Mouse (Mus musculus) midbrain, embryonic 14.5 days (tissue): ENCODE results near the gene Prodh2. TPM values are rescaled to one million over a fixed set of nuclear protein-coding genes. Genes with fewer than 3 reads are reported as not detected.

Experiments
- ATAC-seq: fragments of 200-750 bp; cut with Nextera tagmentation; 2 replicates; pipeline ENCODE4 v1.8.0; 2017; ENCODE audit warnings: moderate number of reproducible peaks, moderate library complexity; ENCODE audit not compliant: low FRiP score, low TSS enrichment
- DNase-seq: peaks from one replicate; pipeline ENCODE4 v3.0.0-alpha.2; 2015
- H3K27ac ChIP-seq: fragments of 300-500 bp; sonication (generic); replicated peaks from 2 replicates; pipeline ENCODE4 v1.5.1; 2014; ENCODE audit warnings: mild to moderate bottlenecking, low read depth, low read length, moderate library complexity
- H3K27me3 ChIP-seq: fragments of 300-500 bp; sonication (generic); 2 replicates; pipeline ENCODE4 v1.6.1; 2014; ENCODE audit warnings: low read length, control low read depth, mixed read lengths; ENCODE audit not compliant: control insufficient read depth, insufficient read depth
- H3K36me3 ChIP-seq: fragments of 300-500 bp; sonication (generic); 2 replicates; pipeline ENCODE4 v1.6.1; 2014; ENCODE audit warnings: low read length, control low read depth; ENCODE audit not compliant: control insufficient read depth, insufficient read depth
- H3K4me1 ChIP-seq: fragments of 300-500 bp; sonication (generic); 2 replicates; pipeline ENCODE4 v1.6.1; 2014; ENCODE audit warnings: mild to moderate bottlenecking, antibody characterized with exemption, low read length, control low read depth; ENCODE audit not compliant: control insufficient read depth, insufficient read depth
- H3K4me2 ChIP-seq: fragments of 300-500 bp; sonication (generic); 2 replicates; pipeline ENCODE4 v1.6.1; 2014; ENCODE audit warnings: mild to moderate bottlenecking, low read length, moderate library complexity
- H3K4me3 ChIP-seq: fragments of 300-500 bp; sonication (generic); replicated peaks from 2 replicates; pipeline ENCODE4 v1.5.1; 2014; ENCODE audit warnings: low read depth, low read length
- H3K9ac ChIP-seq: fragments of 300-500 bp; sonication (generic); replicated peaks from 2 replicates; pipeline ENCODE4 v1.6.1; 2014; ENCODE audit warnings: mild to moderate bottlenecking, low read length, moderate library complexity
- H3K9me3 ChIP-seq: fragments of 300-500 bp; sonication (generic); 2 replicates; pipeline ENCODE4 v1.6.1; 2016; ENCODE audit warnings: low read length, control low read depth, mixed read lengths; ENCODE audit not compliant: control insufficient read depth
- WGBS: fragments of 180-500 bp; shearing (Covaris S2); extraction: QIAGEN DNeasy Blood & Tissue Kit; methylation state at CpG from one replicate; pipeline ENCODE4 v1.1.7; 2014; 5-methylcytosine and 5-hydroxymethylcytosine counted together
- polyA plus RNA-seq: library from polyadenylated mRNA; unstranded; fragments of >200 nt; fragmentation: Nextera tagmentation; extraction: Ambion mirVana; gene quantifications from 2 replicates; pipeline ENCODE4 v1.2.1, GENCODE M21; 2014

The Prodh2 gene
- polyA plus RNA-seq: not detected in 2 replicates

DNA sequence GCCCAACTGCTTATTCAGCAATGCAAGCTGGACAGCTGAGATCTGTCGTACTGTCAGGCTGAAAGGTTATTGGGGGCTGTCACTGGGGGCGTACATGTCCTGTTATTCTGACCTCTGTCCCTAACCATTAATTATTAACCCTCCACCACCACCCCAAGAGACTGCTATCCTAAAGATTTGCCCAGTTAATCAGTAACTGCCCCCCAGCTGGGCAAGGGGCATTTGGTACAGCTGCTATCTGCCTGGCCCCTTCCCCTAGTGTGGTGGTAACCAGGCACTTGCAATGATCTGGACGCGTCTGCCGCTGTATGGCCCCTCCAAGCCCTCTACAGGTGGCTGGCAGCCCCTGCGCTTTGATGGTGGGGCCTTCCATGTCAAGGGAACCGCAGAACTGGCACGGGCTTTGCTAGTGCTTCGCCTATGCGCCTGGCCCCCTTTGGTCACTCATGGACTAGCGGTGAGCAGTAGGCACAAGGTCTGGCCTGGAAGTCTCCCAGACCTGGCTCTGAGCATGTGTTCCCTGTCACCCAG is at the start of gene Prodh2:
Prodh2 (plus strand) TSS at position 222 of the 531 bp plus-strand sequence.
- Histone ChIP-seq H3K36me3 (no peaks in the 10 kb centered on the region), H3K4me1 (no peaks in the 10 kb centered on the region), H3K9me3 (no peaks in the 10 kb centered on the region), H3K27ac (no peak within 1 kb of the TSS), H3K27me3 (no peaks in the 10 kb centered on the region), H3K4me2 (no peak within 1 kb of the TSS), H3K4me3 (no peak within 1 kb of the TSS), H3K9ac (no peak within 1 kb of the TSS)
- ATAC-seq: no peak
- 58% methylated on average over 11 of the region's 11 CpGs for WGBS
- no peak for DNase-seq

DNA sequence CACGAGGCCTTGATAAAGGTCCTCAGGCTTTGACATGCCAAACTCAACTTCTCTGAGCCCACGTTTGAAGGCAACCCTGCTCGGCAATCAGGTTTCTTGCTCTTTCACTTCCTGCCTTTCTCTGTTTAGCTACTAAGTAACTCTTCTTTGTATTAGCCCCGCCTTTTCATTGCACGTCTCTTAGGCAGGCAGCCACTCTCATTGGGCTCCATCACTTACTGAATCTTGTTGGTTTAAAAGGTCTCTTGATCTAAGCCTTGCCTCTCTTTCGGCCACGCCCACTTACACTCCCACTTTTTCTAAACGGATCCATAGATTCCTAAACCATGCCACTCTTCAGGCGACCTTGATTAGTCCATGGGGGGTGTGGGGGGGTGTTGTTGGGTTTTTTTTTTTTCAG is 49.7 kb upstream of the Prodh2 start:
- Histone ChIP-seq H3K9me3 (no peaks in the 10 kb centered on the region), H3K9ac (peak overlapping the region; percentile 99), H3K4me2 (peak overlapping the region; percentile 90), H3K27ac (peak overlapping the region; percentile 98; the same call in 1 of the 2 replicates), H3K36me3 (peaks cover 46% of the 10 kb centered on the region), H3K4me1 (peaks cover 7% of the 10 kb centered on the region; the same call in 1 of the 2 replicates), H3K27me3 (no peaks in the 10 kb centered on the region), H3K4me3 (peak overlapping the region; percentile 86)
- ATAC-seq (no peak), DNase-seq (peak; percentile 58)
- 15% methylated on average over 9 of the region's 9 CpGs for WGBS

DNA sequence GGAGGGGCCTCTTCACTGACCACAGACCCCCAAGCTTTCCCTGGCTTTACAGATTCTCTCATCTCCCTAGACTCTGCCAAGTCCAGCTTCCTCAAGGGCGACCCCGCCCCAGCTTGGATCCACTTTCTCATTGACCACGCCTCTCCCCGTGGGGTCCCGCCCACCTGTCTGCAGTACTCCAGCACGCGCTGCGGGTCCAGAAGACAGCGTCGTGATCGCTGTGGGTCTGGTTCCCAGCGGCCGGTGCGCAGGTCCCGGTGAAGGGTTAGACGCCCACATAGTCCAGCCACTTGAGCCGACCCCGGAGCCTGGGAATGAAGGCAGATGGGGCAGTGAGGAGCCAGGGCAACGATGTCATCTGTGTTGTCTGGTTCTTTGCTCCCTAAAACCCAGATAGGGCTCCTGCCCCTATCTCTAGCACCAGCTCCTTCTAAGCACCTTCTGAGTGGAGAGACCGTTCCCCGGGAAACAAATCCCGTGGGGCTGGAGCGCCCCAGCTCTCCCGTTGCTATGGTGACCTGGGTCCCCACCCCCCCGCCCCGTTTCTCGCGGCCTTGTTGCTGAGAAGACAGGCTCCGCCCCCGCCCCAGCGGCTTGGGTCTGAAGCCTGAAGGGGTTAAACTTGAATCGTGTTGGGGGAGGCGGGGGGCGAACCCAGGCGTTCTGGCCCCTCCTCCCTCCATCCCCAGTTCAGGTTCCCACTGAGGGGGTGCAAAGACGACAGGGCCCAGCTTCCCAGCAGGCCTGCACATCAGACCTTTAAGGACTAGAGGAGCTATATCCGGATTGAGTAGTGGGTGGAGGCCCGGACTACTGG is 49.1 kb upstream of the Prodh2 start:
- H3K36me3 ChIP-seq: peaks cover 39% of the 10 kb centered on the region
- H3K9ac ChIP-seq: peak overlapping the region; percentile 99
- no peaks in the 10 kb centered on the region for H3K9me3 ChIP-seq
- peak overlapping the region; percentile 98 for H3K27ac ChIP-seq
- H3K4me3 ChIP-seq: peak overlapping the region; percentile 86
- no peaks in the 10 kb centered on the region for H3K27me3 ChIP-seq
- DNase-seq (peak; percentile 95), ATAC-seq (peak; percentile 66)
- peaks cover 7% of the 10 kb centered on the region; the same call in 1 of the 2 replicates for H3K4me1 ChIP-seq
- H3K4me2 ChIP-seq: peak overlapping the region; percentile 90
- WGBS: under 1% methylated on average over 37 of the region's 38 CpGs

DNA sequence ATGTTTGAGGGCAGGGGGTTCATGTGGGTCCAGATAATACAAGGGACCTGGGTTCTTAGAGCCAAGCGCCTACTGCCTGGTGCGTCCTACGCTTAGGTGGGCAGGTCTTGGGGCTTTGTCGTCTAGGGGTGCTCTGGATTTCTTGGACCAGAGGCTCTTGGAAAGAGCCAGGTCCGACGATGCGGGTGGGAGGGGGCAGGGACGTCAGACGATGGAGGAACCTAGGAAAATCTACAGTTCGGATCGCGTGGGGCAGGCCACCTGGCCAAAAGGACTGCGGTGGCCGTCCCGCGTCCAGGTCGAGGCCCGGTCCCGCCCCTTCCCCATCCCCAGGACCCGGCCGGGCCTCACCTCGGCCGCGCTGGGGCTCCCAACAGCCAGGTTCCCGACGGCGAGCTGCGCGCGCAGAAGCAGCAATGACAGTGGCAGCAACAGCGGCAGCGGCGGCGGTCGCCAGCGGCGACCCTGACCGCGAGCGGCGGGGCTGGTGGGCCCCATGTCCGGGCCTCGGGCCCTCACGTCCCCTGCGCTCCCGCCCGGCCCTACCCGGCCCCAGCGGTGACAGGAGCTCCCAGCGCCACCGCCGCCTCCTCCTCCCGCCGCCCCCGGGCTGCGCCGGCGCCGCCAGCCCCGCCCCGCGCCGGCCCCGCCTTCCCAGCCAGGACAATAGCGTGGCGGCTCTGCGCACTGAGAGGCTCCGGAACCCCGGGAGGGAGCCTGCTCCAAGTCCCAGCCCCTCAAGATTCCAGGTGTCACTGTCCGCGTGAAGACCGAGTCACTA is 48.3 kb upstream of the Prodh2 start, which contains the start of gene Aplp1:
Aplp1 (minus strand) TSS at position 565 of the 781 bp plus-strand sequence.
- DNase-seq (peak; percentile 92), ATAC-seq (peak; percentile 87)
- WGBS: under 1% methylated on average over 62 of the region's 72 CpGs
- Histone ChIP-seq H3K9me3 (no peaks in the 10 kb centered on the region), H3K4me2 (peak within 1 kb of the TSS; percentile 90), H3K4me1 (peaks cover 7% of the 10 kb centered on the region; the same call in 1 of the 2 replicates), H3K36me3 (peaks cover 31% of the 10 kb centered on the region), H3K27ac (peak within 1 kb of the TSS; percentile 98), H3K4me3 (peak within 1 kb of the TSS; percentile 86), H3K27me3 (no peaks in the 10 kb centered on the region), H3K9ac (peak within 1 kb of the TSS; percentile 99)

DNA sequence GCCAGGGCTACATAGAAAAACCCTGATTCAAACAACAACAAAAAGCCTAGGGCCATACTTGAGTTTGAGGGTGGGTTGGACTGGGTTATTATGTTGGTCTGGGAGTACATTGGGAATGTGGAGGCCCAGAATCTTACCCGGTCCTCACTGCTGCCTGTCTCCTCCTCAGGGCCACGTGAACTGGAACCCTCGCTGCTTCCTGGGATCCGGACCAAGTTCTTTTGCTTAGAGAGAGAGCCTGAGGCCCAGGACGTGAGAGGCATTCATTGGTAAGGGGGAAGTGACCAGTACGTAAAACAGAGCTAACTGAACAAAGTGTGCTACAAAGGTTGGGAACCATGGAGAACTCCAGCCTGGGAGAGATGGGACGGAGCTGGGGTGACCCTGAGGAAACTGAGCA is 43.2 kb upstream of the Prodh2 start:
- DNase-seq (no peak), ATAC-seq (no peak)
- Histone ChIP-seq H3K27ac (no peak overlapping the region), H3K9me3 (no peaks in the 10 kb centered on the region), H3K4me1 (peaks cover 5% of the 10 kb centered on the region; the same call in 1 of the 2 replicates), H3K9ac (no peak overlapping the region), H3K4me3 (no peak overlapping the region), H3K4me2 (no peak overlapping the region), H3K27me3 (peaks cover 26% of the 10 kb centered on the region), H3K36me3 (no peaks in the 10 kb centered on the region)
- WGBS: 82% methylated on average over 7 of the region's 7 CpGs

DNA sequence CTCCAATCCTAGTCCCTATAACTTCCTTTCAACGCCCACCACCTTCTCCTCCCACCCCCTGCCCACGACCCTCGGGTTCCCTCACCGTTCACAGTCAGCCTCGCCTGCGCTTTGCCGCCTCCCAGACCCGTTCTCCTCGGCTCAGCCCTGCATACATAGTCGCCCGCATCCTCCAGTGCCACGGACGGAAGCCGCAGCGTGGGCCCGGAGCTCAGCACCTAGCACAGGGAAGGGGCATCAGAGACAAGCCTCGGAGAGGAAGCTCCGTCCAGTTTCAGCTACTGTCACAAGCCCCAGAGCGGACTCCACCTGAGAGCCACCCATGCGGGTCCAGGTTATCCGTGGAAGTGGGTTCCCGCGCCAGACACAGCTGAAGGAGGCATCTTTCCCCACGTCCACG is 40.1 kb upstream of the Prodh2 start:
- 14% methylated on average over 25 of the region's 25 CpGs for WGBS
- H3K9ac ChIP-seq: no peak overlapping the region
- H3K4me2 ChIP-seq: peak overlapping the region; percentile 31
- H3K4me3 ChIP-seq: no peak overlapping the region
- H3K36me3 ChIP-seq: no peaks in the 10 kb centered on the region
- no peak overlapping the region for H3K27ac ChIP-seq
- no peaks in the 10 kb centered on the region for H3K9me3 ChIP-seq
- DNase-seq (no peak), ATAC-seq (no peak)
- H3K27me3 ChIP-seq: peaks cover 42% of the 10 kb centered on the region
- peaks cover 20% of the 10 kb centered on the region for H3K4me1 ChIP-seq

DNA sequence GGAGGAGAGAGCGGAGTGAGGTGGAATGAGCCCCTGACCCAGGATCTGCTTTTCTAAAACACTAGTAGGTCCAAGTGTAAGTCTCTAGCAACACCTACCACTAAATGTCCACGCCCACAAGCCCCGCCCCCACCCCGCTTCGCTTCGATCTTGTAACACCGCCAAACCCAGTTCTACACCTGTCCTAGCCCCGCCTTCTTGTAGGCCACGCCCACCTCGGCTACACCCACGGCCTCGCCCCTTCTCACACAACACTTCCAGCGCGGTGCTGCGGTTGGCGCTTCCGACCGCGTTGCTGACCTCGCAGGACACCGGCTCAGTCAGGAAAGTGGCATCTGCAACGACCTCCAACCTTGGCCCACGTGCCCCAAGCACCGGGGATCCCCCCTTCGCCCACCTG is 39.7 kb upstream of the Prodh2 start:
- ATAC-seq (no peak), DNase-seq (peak; percentile 17)
- H3K27ac ChIP-seq: no peak overlapping the region
- WGBS: 3% methylated on average over 25 of the region's 25 CpGs
- no peaks in the 10 kb centered on the region for H3K36me3 ChIP-seq
- peak overlapping the region; percentile 31 for H3K4me2 ChIP-seq
- H3K4me3 ChIP-seq: no peak overlapping the region
- peaks cover 24% of the 10 kb centered on the region for H3K4me1 ChIP-seq
- H3K9me3 ChIP-seq: no peaks in the 10 kb centered on the region
- H3K27me3 ChIP-seq: peaks cover 42% of the 10 kb centered on the region
- no peak overlapping the region for H3K9ac ChIP-seq

DNA sequence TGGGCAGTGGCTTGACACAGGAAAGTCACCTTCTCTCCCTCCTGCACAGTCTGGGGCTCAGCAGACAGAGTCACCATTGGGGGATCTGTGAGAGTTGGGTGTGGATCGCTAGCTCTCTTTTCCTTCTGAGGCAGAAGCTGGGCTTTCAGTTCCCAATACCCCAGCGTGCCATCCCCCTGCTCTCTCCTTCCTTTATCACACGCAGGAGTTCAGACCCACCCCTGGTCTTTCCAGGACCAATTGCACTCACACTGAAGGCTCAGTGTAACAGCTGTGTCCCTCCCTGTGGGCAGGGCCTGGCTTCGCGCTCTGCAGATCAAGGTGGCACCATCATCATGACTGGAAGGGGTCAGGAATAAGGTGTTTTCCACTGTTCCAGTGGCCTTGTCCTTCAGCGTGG is 39.2 kb upstream of the Prodh2 start:
- peaks cover 44% of the 10 kb centered on the region for H3K27me3 ChIP-seq
- ATAC-seq (no peak), DNase-seq (no peak)
- H3K9me3 ChIP-seq: no peaks in the 10 kb centered on the region
- no peaks in the 10 kb centered on the region for H3K36me3 ChIP-seq
- WGBS: 12% methylated on average over 6 of the region's 6 CpGs
- no peak overlapping the region for H3K9ac ChIP-seq
- H3K4me1 ChIP-seq: peaks cover 24% of the 10 kb centered on the region
- H3K4me3 ChIP-seq: no peak overlapping the region
- no peak overlapping the region for H3K27ac ChIP-seq
- H3K4me2 ChIP-seq: no peak overlapping the region
